26 mouse cellular contexts compared by ENCODE assay signal in genomic region chr14:120338706-120339105, GRCm38 (mm10).
A peak's percentile ranks its signal among the peaks of the same experiment; 100 is the strongest.
DNase-seq lines count a peak whose midpoint lies in the region; ATAC-seq and TF ChIP-seq lines count a peak whose summit lies in the region.
"Had no signal": no experiment of that assay in that cellular context is flagged by ENCODE, and none has a peak within 500 bp of the region (broad histone marks: within the 10 kb centered on the region; RNA-seq: fewer than 3 reads in every experiment).

No protein-coding gene starts in this region.

- no peaks in the 10 kb centered on the region for H3K27me3 ChIP-seq in lung, embryonic 14.5 days (ENCODE audit: insufficient read depth, low read length)
- H3K27me3 ChIP-seq in small intestine, adult 2 months (ENCODE audit: control insufficient read depth, insufficient read depth, low read length): no peaks in the 10 kb centered on the region
- H3K27me3 ChIP-seq: heart, embryonic 15.5 days; limb, embryonic 13.5 days; liver, embryonic 12.5 days; midbrain, embryonic 13.5 days; neural tube, embryonic 12.5 days had no signal

- H3K27ac ChIP-seq in gastrocnemius, adult 2 months: peak overlapping the region; percentile 95
- peak overlapping the region; percentile 62 for H3K27ac ChIP-seq in lung, embryonic 14.5 days (ENCODE audit: low read depth)
- H3K27ac ChIP-seq in cortical plate, adult 2 months (ENCODE audit: insufficient read depth, low read length): peak overlapping the region; percentile 33; the same call in 1 of the 2 replicates
- peak overlapping the region; percentile 41; the same call in 1 of the 2 replicates for H3K27ac ChIP-seq in small intestine, adult 2 months (ENCODE audit: insufficient read depth, low read depth, low read length)
- H3K27ac ChIP-seq: hindbrain, embryonic 10.5 days; liver, embryonic 12.5 days; midbrain, embryonic 13.5 days; neural tube, embryonic 12.5 days had no signal

- no peaks in the 10 kb centered on the region for H3K36me3 ChIP-seq in lung, embryonic 14.5 days (ENCODE audit: insufficient read depth)
- no peaks in the 10 kb centered on the region for H3K36me3 ChIP-seq in small intestine, adult 2 months (ENCODE audit: control insufficient read depth, insufficient read depth, low read length)
- H3K36me3 ChIP-seq: forebrain, embryonic 10.5 days; heart, embryonic 15.5 days; hindbrain, embryonic 10.5 days; liver, embryonic 12.5 days; midbrain, embryonic 13.5 days; neural tube, embryonic 12.5 days had no signal

- intact Hi-C loops in gastrocnemius, adult 2 months (cut with DNase I): loop anchor here (5.0 to 10.0 kb wide), 2 partner anchors 41 to 46 kb away; no protein-coding TSS in a partner anchor

- peaks cover 25% of the 10 kb centered on the region for H3K4me1 ChIP-seq in lung, embryonic 14.5 days (ENCODE audit: insufficient read depth)
- H3K4me1 ChIP-seq in lung, adult 2 months (ENCODE audit: control insufficient read depth, insufficient read depth, low read length): peaks cover 47% of the 10 kb centered on the region
- peaks cover 10% of the 10 kb centered on the region for H3K4me1 ChIP-seq in cortical plate, adult 2 months (ENCODE audit: control insufficient read depth, insufficient read depth, low read length)
- H3K4me1 ChIP-seq in small intestine, adult 2 months (ENCODE audit: control insufficient read depth, insufficient read depth, insufficient read length, low read length): peaks cover 34% of the 10 kb centered on the region

- H3K9me3 ChIP-seq in lung, embryonic 14.5 days (ENCODE audit: low read depth, low read length): no peaks in the 10 kb centered on the region
- H3K9me3 ChIP-seq: embryonic facial prominence, embryonic 10.5 days; forebrain, embryonic 10.5 days; heart, embryonic 15.5 days; hindbrain, embryonic 10.5 days; limb, embryonic 13.5 days; liver, embryonic 12.5 days; midbrain, embryonic 13.5 days; neural tube, embryonic 12.5 days had no signal

- no peak for TF ChIP-seq CTCF in gastrocnemius, adult 2 months (IDR thresholded peaks at IDR 0.05)
- TF ChIP-seq CTCF in lung, embryonic 14.5 days (IDR thresholded peaks at IDR 0.05; ENCODE audit: low read depth): no peak
- TF ChIP-seq CTCF in lung, adult 2 months (IDR thresholded peaks at IDR 0.05; ENCODE audit: insufficient read depth, low read length): no peak
- no peak for TF ChIP-seq CTCF in cortical plate, adult 2 months (IDR thresholded peaks at IDR 0.05; ENCODE audit: extremely low read depth, insufficient read depth, low read length)
- no peak for TF ChIP-seq CTCF in small intestine, adult 2 months (IDR thresholded peaks at IDR 0.05; ENCODE audit: extremely low read depth, insufficient read length, insufficient replicate concordance, low read depth, low read length)

- 65% methylated on average over 3 of the region's 3 CpGs for WGBS in lung, embryonic 14.5 days
- 63% methylated on average over 3 of the region's 3 CpGs for whole genome bisulfite sequencing in lung, adult 2 months
- 44% methylated on average over 3 of the region's 3 CpGs for WGBS in small intestine, adult 2 months

- no peak overlapping the region for H3K9ac ChIP-seq in lung, embryonic 14.5 days
- H3K9ac ChIP-seq: heart, embryonic 15.5 days; limb, embryonic 13.5 days; liver, embryonic 12.5 days; midbrain, embryonic 13.5 days; neural tube, embryonic 12.5 days had no signal

- H3K4me3 ChIP-seq in gastrocnemius, adult 2 months: 0 out of 2 replicates have a peak overlapping the region, but pooled peaks have one; percentile 7
- H3K4me3 ChIP-seq in lung, embryonic 14.5 days (ENCODE audit: low read depth, low read length): no peak overlapping the region
- no peak overlapping the region for H3K4me3 ChIP-seq in lung, adult 2 months (replicated peaks; ENCODE audit: extremely low read depth, low read depth, low read length)
- H3K4me3 ChIP-seq in cortical plate, adult 2 months (ENCODE audit: insufficient read depth, low read length): no peak overlapping the region
- no peak overlapping the region for H3K4me3 ChIP-seq in small intestine, adult 2 months (ENCODE audit: low read depth, low read length)
- H3K4me3 ChIP-seq: embryonic facial prominence, embryonic 10.5 days; forebrain, embryonic 10.5 days; heart, embryonic 15.5 days; hindbrain, embryonic 10.5 days; limb, embryonic 13.5 days; liver, embryonic 12.5 days; midbrain, embryonic 13.5 days; neural tube, embryonic 12.5 days had no signal

- no peak overlapping the region for H3K4me2 ChIP-seq in lung, embryonic 14.5 days
- H3K4me2 ChIP-seq: heart, embryonic 15.5 days; limb, embryonic 13.5 days; liver, embryonic 12.5 days; midbrain, embryonic 13.5 days; neural tube, embryonic 12.5 days had no signal

- ATAC-seq in lung, embryonic 14.5 days (ENCODE audit: insufficient read depth): no peak
- ATAC-seq: forebrain, embryonic 16.5 days; hindbrain, embryonic 16.5 days; liver, embryonic 12.5 days; midbrain, embryonic 13.5 days had no signal

- DNase-seq in gastrocnemius, adult 2 months: no peak
- DNase-seq in gastrocnemius, postnatal 25 days: no peak
- DNase-seq in lung, embryonic 14.5 days: no peak
- no peak for DNase-seq in lung, adult 2 months
- DNase-seq in right cerebral cortex, postnatal 4 days: no peak
- no peak for DNase-seq in thymus, postnatal 25 days
- DNase-seq: adrenal gland, postnatal 10 days; cerebellum, adult 8-10 months; gastrocnemius, postnatal 14 days; kidney, adult 2 months; layer of hippocampus, postnatal 36 days; lung, postnatal 10 days; right cerebral cortex, postnatal 25 days; thymus, postnatal 36 days had no signal

- no peak for TF ChIP-seq POLR2A in lung, adult 2 months (IDR thresholded peaks at IDR 0.05; ENCODE audit: borderline replicate concordance, extremely low read depth, low read depth, low read length)
- TF ChIP-seq POLR2A in cortical plate, adult 2 months (IDR thresholded peaks at IDR 0.05; ENCODE audit: extremely low read depth, insufficient read depth, low read length): no peak
- TF ChIP-seq POLR2A in small intestine, adult 2 months (IDR thresholded peaks at IDR 0.05; ENCODE audit: low read depth, low read length): no peak

Comparison
In these comparisons a context has a peak if more than half of its experiments do, and no peak if none do; other contexts are left out.
1. H3K27ac ChIP-seq: peak in every context shown above with its lines; median percentile 95 in gastrocnemius, adult 2 months; 62 in lung, embryonic 14.5 days; 41 in small intestine, adult 2 months; 33 in cortical plate, adult 2 months.